Mouse (Mus musculus): ENCODE results near the gene Ccdc3. TPM values are rescaled to one million over a fixed set of nuclear protein-coding genes. Genes with fewer than 3 reads are reported as not detected.

Gene Ccdc3
- polyA plus RNA-seq, 1 experiment from 2014 or later: 12.1 TPM

DNA sequence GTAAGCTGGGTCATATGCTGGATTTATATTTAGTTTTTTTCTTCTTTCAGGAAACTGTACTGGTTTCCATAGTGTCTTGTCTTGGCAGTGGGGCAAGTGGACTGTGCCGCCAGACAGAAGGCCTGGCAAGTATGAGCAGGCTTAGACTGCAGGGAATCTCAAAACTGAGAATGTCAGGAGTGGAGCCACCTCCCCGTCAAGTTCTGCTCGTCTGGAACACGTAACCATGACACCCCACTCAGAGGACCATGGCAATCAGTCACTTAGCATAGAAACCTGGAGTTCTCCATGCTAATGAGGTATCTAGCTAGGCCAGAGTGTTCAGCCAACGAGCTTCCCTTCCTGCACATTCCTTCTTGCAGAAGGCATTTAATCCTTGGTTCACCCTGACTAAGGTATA lies 10.2 kb upstream of the Ccdc3 start:
- no peak overlapping the region for H3K27ac ChIP-seq

DNA sequence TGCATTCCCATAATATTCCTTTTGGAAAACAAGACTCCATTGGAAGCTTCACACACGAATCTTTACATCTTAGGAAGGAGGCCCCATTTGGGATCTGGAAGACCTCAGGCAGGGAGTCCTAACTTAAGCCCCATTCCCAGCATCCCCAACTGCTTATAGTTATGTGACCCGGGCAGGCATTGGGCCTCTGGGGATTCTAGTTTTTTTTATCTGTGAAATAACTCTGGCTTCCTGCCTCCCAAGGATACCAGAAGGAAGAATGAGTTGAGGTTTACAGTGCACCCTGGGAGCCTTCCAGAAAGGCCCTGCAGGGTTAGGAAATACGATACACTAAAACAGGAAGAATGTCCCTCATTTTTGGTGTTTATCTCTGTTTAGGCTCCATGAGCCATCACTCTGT lies 8.5 kb upstream of the Ccdc3 start:
- DNase-seq (ENCODE audit: low spot score): peak; percentile 83
- peak overlapping the region; percentile 71 for H3K27ac ChIP-seq
- 42% methylated on average over 3 of the region's 3 CpGs for WGBS
- TF ChIP-seq CTCF (IDR thresholded peaks at IDR 0.05; ENCODE audit: low read depth): no peak
- ATAC-seq (replicated peaks; ENCODE audit: low FRiP score, low read depth): no peak
- H3K4me3 ChIP-seq (replicated peaks; ENCODE audit: low read depth, low read length): no peak overlapping the region
- no peak overlapping the region for H3K4me2 ChIP-seq (ENCODE audit: low read length)
- no peak overlapping the region for H3K9ac ChIP-seq (ENCODE audit: low read depth, low read length)
- H3K4me1 ChIP-seq (replicated peaks; ENCODE audit: insufficient read depth, low read length): 0 out of 2 replicates have a peak, but pooled peaks cover 11% of the 10 kb centered on the region
- H3K9me3 ChIP-seq (replicated peaks; ENCODE audit: low read length): no peaks in the 10 kb centered on the region
- no peaks in the 10 kb centered on the region for H3K36me3 ChIP-seq (ENCODE audit: insufficient read depth, low read length)
- H3K27me3 ChIP-seq (ENCODE audit: insufficient read depth, low read length): no peaks in the 10 kb centered on the region

More for the DNA sequence above, 10.2 kb upstream of the Ccdc3 start:
- no peak for TF ChIP-seq CTCF (IDR thresholded peaks at IDR 0.05; ENCODE audit: low read depth)
- DNase-seq (ENCODE audit: low spot score) (no peak), ATAC-seq (replicated peaks; ENCODE audit: low FRiP score, low read depth) (no peak)
- Histone ChIP-seq H3K36me3 (ENCODE audit: insufficient read depth, low read length) (no peaks in the 10 kb centered on the region), H3K9ac (ENCODE audit: low read depth, low read length) (no peak overlapping the region), H3K4me1 (replicated peaks; ENCODE audit: insufficient read depth, low read length) (0 out of 2 replicates have a peak, but pooled peaks cover 11% of the 10 kb centered on the region), H3K27me3 (ENCODE audit: insufficient read depth, low read length) (no peaks in the 10 kb centered on the region), H3K9me3 (replicated peaks; ENCODE audit: low read length) (no peaks in the 10 kb centered on the region), H3K4me2 (ENCODE audit: low read length) (no peak overlapping the region), H3K4me3 (replicated peaks; ENCODE audit: low read depth, low read length) (no peak overlapping the region)
- WGBS: 80% methylated on average over 5 of the region's 5 CpGs

DNA sequence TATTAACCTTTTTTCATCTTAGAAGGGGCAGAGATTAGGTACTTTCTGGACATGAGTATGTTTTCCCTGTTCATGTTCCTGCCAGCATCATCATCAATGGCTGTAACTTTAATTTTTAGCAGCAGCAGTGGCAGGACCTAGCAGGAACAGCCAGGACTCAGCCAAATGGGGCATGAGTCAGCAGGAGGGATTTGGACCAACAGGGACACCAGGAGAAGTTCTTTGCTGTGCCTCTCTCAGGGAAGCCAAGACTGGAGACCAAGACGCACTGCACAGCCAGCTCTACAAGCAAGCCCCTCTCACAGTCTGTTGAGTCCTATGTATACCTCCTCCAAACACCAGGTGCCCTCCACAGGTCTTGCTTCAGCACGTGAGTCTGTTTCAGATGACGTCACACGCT lies 5.5 kb upstream of the Ccdc3 start:
- 0 out of 2 replicates have a peak, but pooled peaks cover 7% of the 10 kb centered on the region for H3K4me1 ChIP-seq (replicated peaks; ENCODE audit: insufficient read depth, low read length)
- no peak overlapping the region for H3K27ac ChIP-seq
- no peak overlapping the region for H3K4me3 ChIP-seq (replicated peaks; ENCODE audit: low read depth, low read length)
- H3K4me2 ChIP-seq (ENCODE audit: low read length): no peak overlapping the region
- no peaks in the 10 kb centered on the region for H3K9me3 ChIP-seq (replicated peaks; ENCODE audit: low read length)
- DNase-seq (ENCODE audit: low spot score): no peak
- ATAC-seq (replicated peaks; ENCODE audit: low FRiP score, low read depth): no peak
- 0 out of 2 replicates have a peak, but pooled peaks cover under 1% of the 10 kb centered on the region for H3K27me3 ChIP-seq (ENCODE audit: insufficient read depth, low read length)
- no peaks in the 10 kb centered on the region for H3K36me3 ChIP-seq (ENCODE audit: insufficient read depth, low read length)
- H3K9ac ChIP-seq (ENCODE audit: low read depth, low read length): no peak overlapping the region
- TF ChIP-seq CTCF (IDR thresholded peaks at IDR 0.05; ENCODE audit: low read depth): no peak
- 88% methylated on average over 4 of the region's 4 CpGs for WGBS

DNA sequence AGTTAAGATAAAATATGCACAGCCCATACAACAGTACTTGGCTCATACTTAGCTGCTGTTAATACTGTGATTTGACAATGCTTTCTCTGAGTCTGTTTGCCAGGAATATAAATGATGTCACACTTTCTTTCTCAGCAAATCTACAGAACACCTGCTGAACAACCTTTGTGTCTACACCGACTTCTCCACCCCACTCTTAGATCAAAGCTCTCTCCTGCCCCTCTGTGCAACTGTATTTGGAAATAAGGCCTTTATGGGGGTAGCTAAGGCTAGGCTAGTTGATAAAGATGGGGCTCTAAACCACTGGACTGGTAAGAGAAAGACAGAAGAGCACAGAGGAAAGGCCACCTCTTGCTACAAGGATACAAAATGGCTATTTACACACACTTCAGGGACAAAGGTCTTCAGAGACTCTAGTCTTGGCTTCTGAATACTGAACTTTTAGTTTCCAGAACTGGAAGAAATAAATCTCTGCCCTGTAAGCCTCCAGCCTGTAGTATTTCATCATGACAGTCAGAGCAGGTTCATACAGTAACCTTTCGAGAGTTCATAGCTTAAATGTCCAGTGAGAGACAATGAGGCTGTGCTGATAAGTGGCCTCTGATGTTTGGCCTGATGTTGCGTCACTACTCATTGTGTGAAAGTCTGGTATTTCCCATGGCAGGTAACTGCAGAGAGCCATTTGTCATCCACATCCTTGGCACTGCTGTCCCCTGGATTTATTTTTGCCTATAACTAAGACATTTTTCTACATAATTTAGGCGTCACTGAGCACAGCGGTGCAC lies 2.4 kb upstream of the Ccdc3 start:
- no peak overlapping the region for H3K9ac ChIP-seq (ENCODE audit: low read depth, low read length)
- TF ChIP-seq CTCF (IDR thresholded peaks at IDR 0.05; ENCODE audit: low read depth): no peak
- no peaks in the 10 kb centered on the region for H3K9me3 ChIP-seq (replicated peaks; ENCODE audit: low read length)
- ATAC-seq (replicated peaks; ENCODE audit: low FRiP score, low read depth): peak; percentile 34; the same call in 1 of the 2 replicates
- peak; percentile 65 for DNase-seq (ENCODE audit: low spot score)
- 57% methylated on average over 5 of the region's 5 CpGs for WGBS
- H3K27me3 ChIP-seq (ENCODE audit: insufficient read depth, low read length): 0 out of 2 replicates have a peak, but pooled peaks cover 6% of the 10 kb centered on the region
- no peak overlapping the region for H3K4me2 ChIP-seq (ENCODE audit: low read length)
- no peak overlapping the region for H3K4me3 ChIP-seq (replicated peaks; ENCODE audit: low read depth, low read length)
- H3K27ac ChIP-seq: no peak overlapping the region
- no peaks in the 10 kb centered on the region for H3K4me1 ChIP-seq (replicated peaks; ENCODE audit: insufficient read depth, low read length)
- H3K36me3 ChIP-seq (ENCODE audit: insufficient read depth, low read length): no peaks in the 10 kb centered on the region

DNA sequence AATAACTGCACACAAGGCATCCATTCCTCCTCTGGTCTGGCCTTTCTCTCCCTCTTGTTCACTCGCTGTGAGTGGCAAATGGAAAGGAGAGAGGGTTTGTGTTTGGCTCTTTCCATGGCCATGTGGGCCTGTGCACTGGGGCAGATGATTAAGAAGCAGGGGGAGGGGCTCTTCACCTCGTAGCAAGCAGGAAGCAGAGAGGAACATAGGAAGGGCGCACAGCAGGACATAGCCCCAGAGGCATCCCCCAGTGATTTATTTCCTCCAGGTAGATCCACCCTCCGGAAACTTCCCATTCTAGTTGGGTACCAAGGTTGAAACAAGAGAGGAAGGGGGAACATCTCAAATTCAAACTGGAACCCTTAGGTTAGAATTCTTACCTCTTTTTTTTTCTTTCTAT lies 2.4 kb downstream of the Ccdc3 start:
- no peak overlapping the region for H3K4me2 ChIP-seq (ENCODE audit: low read length)
- no peak for DNase-seq (ENCODE audit: low spot score)

DNA sequence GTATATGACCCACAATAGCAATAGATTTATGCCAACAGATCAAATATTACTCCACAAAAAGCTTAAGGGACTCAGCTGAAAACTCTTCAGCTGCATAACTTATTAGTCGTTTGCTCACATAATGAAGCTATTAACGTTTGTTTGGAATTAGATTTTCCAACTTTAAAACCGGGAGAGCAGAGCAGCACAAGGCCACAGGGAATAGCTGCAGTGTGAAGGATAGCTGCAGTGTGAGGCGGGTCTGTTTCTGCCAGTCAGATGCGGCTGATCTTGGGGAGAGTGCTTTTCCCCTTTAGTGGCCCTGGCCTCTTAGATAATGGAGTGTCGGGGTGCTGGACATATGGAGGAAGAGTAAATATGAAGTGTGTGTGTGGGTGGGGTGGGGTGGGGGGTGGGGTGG lies 6.9 kb downstream of the Ccdc3 start:
- Histone ChIP-seq H3K36me3 (ENCODE audit: insufficient read depth, low read length) (no peaks in the 10 kb centered on the region), H3K9me3 (replicated peaks; ENCODE audit: low read length) (no peaks in the 10 kb centered on the region), H3K27ac (no peak overlapping the region), H3K9ac (ENCODE audit: low read depth, low read length) (no peak overlapping the region), H3K27me3 (ENCODE audit: insufficient read depth, low read length) (no peaks in the 10 kb centered on the region), H3K4me2 (ENCODE audit: low read length) (no peak overlapping the region), H3K4me1 (replicated peaks; ENCODE audit: insufficient read depth, low read length) (0 out of 2 replicates have a peak, but pooled peaks cover 3% of the 10 kb centered on the region), H3K4me3 (replicated peaks; ENCODE audit: low read depth, low read length) (no peak overlapping the region)
- 63% methylated on average over 6 of the region's 6 CpGs for WGBS
- DNase-seq (ENCODE audit: low spot score) (no peak), ATAC-seq (replicated peaks; ENCODE audit: low FRiP score, low read depth) (no peak)
- TF ChIP-seq CTCF (IDR thresholded peaks at IDR 0.05; ENCODE audit: low read depth): no peak

More for the DNA sequence above, 2.4 kb downstream of the Ccdc3 start:
- Histone ChIP-seq H3K36me3 (ENCODE audit: insufficient read depth, low read length) (no peaks in the 10 kb centered on the region), H3K9ac (ENCODE audit: low read depth, low read length) (no peak overlapping the region), H3K4me3 (replicated peaks; ENCODE audit: low read depth, low read length) (no peak overlapping the region), H3K27ac (no peak overlapping the region), H3K4me1 (replicated peaks; ENCODE audit: insufficient read depth, low read length) (no peaks in the 10 kb centered on the region), H3K27me3 (ENCODE audit: insufficient read depth, low read length) (0 out of 2 replicates have a peak, but pooled peaks cover 6% of the 10 kb centered on the region), H3K9me3 (replicated peaks; ENCODE audit: low read length) (no peaks in the 10 kb centered on the region)
- no peak for TF ChIP-seq CTCF (IDR thresholded peaks at IDR 0.05; ENCODE audit: low read depth)
- WGBS: 49% methylated on average over 4 of the region's 4 CpGs
- ATAC-seq (replicated peaks; ENCODE audit: low FRiP score, low read depth): no peak

Measured in kidney, postnatal 0 days (tissue).